Mouse (Mus musculus) spleen, adult 2 months (tissue): ENCODE results near the gene Prelid1. TPM values are rescaled to one million over a fixed set of nuclear protein-coding genes. Genes with fewer than 3 reads are reported as not detected.

Source experiments
- DNase-seq, 2 experiments: peaks; one replicate each; pipeline versions ENCODE4 v3.0.0 to v3.0.0-alpha.2; 2012 to 2021; ENCODE audit warnings: low spot score in 2 of 2, low read depth in 1 of 2
- H3K27ac ChIP-seq: fragments of 200-500 bp; 2 replicates; pipeline ENCODE4 v1.5.1; 2012; ENCODE audit warnings: low read length, inconsistent platforms; ENCODE audit not compliant: insufficient read depth
- H3K27me3 ChIP-seq: fragments of 200-500 bp; 2 replicates; pipeline ENCODE4 v1.6.1; 2012; ENCODE audit warnings: mild to moderate bottlenecking, moderate library complexity, low read length, inconsistent platforms; ENCODE audit not compliant: control insufficient read depth, insufficient read depth
- H3K36me3 ChIP-seq: fragments of 200-500 bp; 2 replicates; pipeline ENCODE4 v1.6.1; 2012; ENCODE audit warnings: mild to moderate bottlenecking, low read length, inconsistent platforms; ENCODE audit not compliant: control insufficient read depth, insufficient read depth
- H3K4me1 ChIP-seq: fragments of 200-500 bp; 2 replicates; pipeline ENCODE4 v1.6.1; 2011; ENCODE audit warnings: inconsistent platforms; ENCODE audit not compliant: control insufficient read depth, insufficient read depth, insufficient read length
- H3K4me3 ChIP-seq: fragments of 200-500 bp; 2 replicates; pipeline ENCODE4 v1.5.1; 2011; ENCODE audit warnings: mild to moderate bottlenecking, inconsistent platforms; ENCODE audit not compliant: insufficient read depth, insufficient read length; ENCODE audit errors: extremely low read depth
- CTCF ChIP-seq: fragments of 200-500 bp; IDR thresholded peaks from 2 replicates; pipeline ENCODE4 v1.5.1; 2011; ENCODE audit warnings: mild to moderate bottlenecking, inconsistent platforms; ENCODE audit not compliant: insufficient read depth, insufficient read length, insufficient replicate concordance; ENCODE audit errors: extremely low read depth
- POLR2A ChIP-seq: fragments of 200-500 bp; IDR thresholded peaks from 2 replicates; pipeline ENCODE4 v1.6.1; 2011; ENCODE audit warnings: low read depth, low read length, inconsistent platforms
- WGBS: fragments of 180-500 bp; shearing (Covaris S2); methylation state at CpG from one replicate; pipeline ENCODE4 v1.1.7; 2018; 5-methylcytosine and 5-hydroxymethylcytosine counted together
- polyA plus RNA-seq: library from polyadenylated mRNA; depleted of rRNA; stranded (reverse); fragments of >200 nt; gene quantifications from 2 replicates; pipeline ENCODE4 v1.2.3, GENCODE M21; 2012

The Prelid1 gene
- polyA plus RNA-seq, 1 experiment, result 195 TPM

GRCm38 (mm10) chr13:55313051-55313450 is 7.2 kb upstream of the Prelid1 start:
- H3K4me1 ChIP-seq, result peaks cover 6% of the 10 kb centered on the region; the same call in 1 of the 2 replicates
- 94% methylated on average over 9 of the region's 9 CpGs for WGBS

GRCm38 (mm10) chr13:55314891-55315412 is 5.3 kb upstream of the Prelid1 start:
- no peak overlapping the region for H3K4me3 ChIP-seq
- H3K4me1 ChIP-seq, result peaks cover 15% of the 10 kb centered on the region; the same call in 1 of the 2 replicates
- no peaks in the 10 kb centered on the region for H3K27me3 ChIP-seq
- DNase-seq, result no peak
- 92% methylated on average over 2 of the region's 2 CpGs for WGBS
- TF ChIP-seq POLR2A, result no peak
- no peak for TF ChIP-seq CTCF
- peaks cover 40% of the 10 kb centered on the region for H3K36me3 ChIP-seq
- H3K27ac ChIP-seq, result no peak overlapping the region

More at GRCm38 (mm10) chr13:55313051-55313450, 7.2 kb upstream of the Prelid1 start:
- H3K36me3 ChIP-seq, result peaks cover 49% of the 10 kb centered on the region
- TF ChIP-seq CTCF (no peak), POLR2A (no peak)
- no peak for DNase-seq
- H3K4me3 ChIP-seq, result no peak overlapping the region
- no peaks in the 10 kb centered on the region for H3K27me3 ChIP-seq
- no peak overlapping the region for H3K27ac ChIP-seq

GRCm38 (mm10) chr13:55318351-55318750 is 1.9 kb upstream of the Prelid1 start:
- H3K27ac ChIP-seq, result peak overlapping the region; percentile 51; the same call in 1 of the 2 replicates
- H3K27me3 ChIP-seq, result no peaks in the 10 kb centered on the region
- H3K36me3 ChIP-seq, result peaks cover 12% of the 10 kb centered on the region
- DNase-seq, result no peak
- no peak overlapping the region for H3K4me3 ChIP-seq
- no peak for TF ChIP-seq POLR2A
- TF ChIP-seq CTCF, result no peak
- 26% methylated on average over 3 of the region's 3 CpGs for WGBS
- peaks cover 33% of the 10 kb centered on the region for H3K4me1 ChIP-seq

- Histone ChIP-seq H3K27ac (peak within 1 kb of the TSS; percentile 77), H3K36me3 (peaks cover 21% of the 10 kb centered on the region), H3K4me1 (peaks cover 33% of the 10 kb centered on the region), H3K27me3 (no peaks in the 10 kb centered on the region), H3K4me3 (peak within 1 kb of the TSS; percentile 88)
- WGBS, result 1% methylated on average over 73 of the region's 73 CpGs
- TF ChIP-seq CTCF, result no peak
- TF ChIP-seq POLR2A, result peak; percentile 49
- DNase-seq, result peak; percentile 59 to 84
Observed at GRCm38 (mm10) chr13:55321434-55322129, 1.3 kb downstream of the Prelid1 start, which contains the start of gene Rab24. Gene Rab24, minus strand, starts transcription at chr13:55321946.

GRCm38 (mm10) chr13:55322130-55322825 is 2.0 kb downstream of the Prelid1 start:
- peaks cover 21% of the 10 kb centered on the region for H3K36me3 ChIP-seq

GRCm38 (mm10) chr13:55325596-55325995 is 5.3 kb downstream of the Prelid1 start:
- Histone ChIP-seq H3K4me1 (peaks cover 28% of the 10 kb centered on the region), H3K27ac (no peak overlapping the region), H3K4me3 (no peak overlapping the region), H3K36me3 (peaks cover 21% of the 10 kb centered on the region), H3K27me3 (no peaks in the 10 kb centered on the region)
- no peak for DNase-seq
- 95% methylated on average over 11 of the region's 11 CpGs for WGBS
- TF ChIP-seq CTCF (no peak), POLR2A (no peak)

More at GRCm38 (mm10) chr13:55322130-55322825, 2.0 kb downstream of the Prelid1 start:
- H3K27me3 ChIP-seq, result no peaks in the 10 kb centered on the region
- no peak for DNase-seq
- TF ChIP-seq POLR2A (no peak), CTCF (peak; percentile 14; the same call in 1 of the 2 replicates)
- H3K27ac ChIP-seq, result peak overlapping the region; percentile 77
- WGBS, result under 1% methylated on average over 31 of the region's 31 CpGs
- peak overlapping the region; percentile 88 for H3K4me3 ChIP-seq
- peaks cover 32% of the 10 kb centered on the region for H3K4me1 ChIP-seq
